Mouse (Mus musculus) adrenal gland, postnatal 25 days (tissue): ENCODE results near the gene Slc35c1. TPM values are rescaled to one million over a fixed set of nuclear protein-coding genes. Genes with fewer than 3 reads are reported as not detected.
"Not testable (repeated sequence)": the region's sequence is repeated elsewhere in the genome, so short reads cannot be mapped to it uniquely, and the experiment has no call there.

Experiments used
- DNase-seq: peaks from one replicate; pipeline ENCODE4 v3.0.0; 2021; ENCODE audit warnings: mixed read lengths
- long read RNA-seq: library from polyadenylated mRNA; stranded (forward); transcript quantifications from one replicate; pipeline ENCODE4 v2.0.0, GENCODE M21; 2021
- total RNA-seq: library from RNA; stranded (reverse); gene quantifications from 2 replicates; pipeline ENCODE4 v1.2.3, GENCODE M21; 2021

Slc35c1 gene
- total RNA-seq: 24.0 and 28.2 TPM in 2 replicates
- long read RNA-seq, partial matches to known transcripts: 0 of 10 reads
- long read RNA-seq, other reads (novel, unspliced or antisense): 6 of 10 reads

- peak; percentile 36 for DNase-seq
These were observed at the start of gene Slc35c1 for GRCm38 (mm10) chr2:92459921-92460707. Slc35c1 (minus strand) TSS chr2:92460538.

- DNase-seq: no peak
These were observed 45.0 kb upstream of the Slc35c1 start for GRCm38 (mm10) chr2:92505291-92505690.

GRCm38 (mm10) chr2:92503421-92503820, 43.1 kb upstream of the Slc35c1 start:
- DNase-seq: no peak

- DNase-seq: no peak
These were observed 39.5 kb upstream of the Slc35c1 start for GRCm38 (mm10) chr2:92499701-92500322.

GRCm38 (mm10) chr2:92497112-92497511, 36.8 kb upstream of the Slc35c1 start:
- no peak for DNase-seq

- no peak for DNase-seq
These were observed 36.3 kb upstream of the Slc35c1 start for GRCm38 (mm10) chr2:92496681-92497080.

- no peak for DNase-seq
These were observed 34.6 kb upstream of the Slc35c1 start for GRCm38 (mm10) chr2:92494956-92495355.

GRCm38 (mm10) chr2:92494423-92494822, 34.1 kb upstream of the Slc35c1 start:
- no peak for DNase-seq

- DNase-seq: no peak
These were observed 33.5 kb upstream of the Slc35c1 start for GRCm38 (mm10) chr2:92493656-92494390.

GRCm38 (mm10) chr2:92491950-92492501, 31.7 kb upstream of the Slc35c1 start:
- DNase-seq: no peak

GRCm38 (mm10) chr2:92490541-92490940, 30.2 kb upstream of the Slc35c1 start:
- DNase-seq: no peak

- no peak for DNase-seq
These were observed 27.5 kb upstream of the Slc35c1 start for GRCm38 (mm10) chr2:92487791-92488190.

- no peak for DNase-seq
These were observed 26.6 kb upstream of the Slc35c1 start for GRCm38 (mm10) chr2:92486911-92487310.

GRCm38 (mm10) chr2:92486403-92486802, 26.1 kb upstream of the Slc35c1 start:
- peak; percentile 81 for DNase-seq

- DNase-seq: peak; percentile 87
These were observed 25.4 kb upstream of the Slc35c1 start for GRCm38 (mm10) chr2:92485640-92486295.

- no peak for DNase-seq
These were observed 24.1 kb upstream of the Slc35c1 start for GRCm38 (mm10) chr2:92484256-92485025.

GRCm38 (mm10) chr2:92483505-92483904, 23.2 kb upstream of the Slc35c1 start:
- no peak for DNase-seq

GRCm38 (mm10) chr2:92482551-92482950, 22.2 kb upstream of the Slc35c1 start:
- no peak for DNase-seq

GRCm38 (mm10) chr2:92478313-92478688, 18.0 kb upstream of the Slc35c1 start:
- DNase-seq: no peak

- DNase-seq: no peak
These were observed 17.5 kb upstream of the Slc35c1 start for GRCm38 (mm10) chr2:92477672-92478312.

- not testable (repeated sequence) for DNase-seq
These were observed 16.2 kb upstream of the Slc35c1 start for GRCm38 (mm10) chr2:92476580-92476979.
